Mouse (Mus musculus): Measurements from ENCODE around the gene Dynll1. TPM values are rescaled to one million over a fixed set of nuclear protein-coding genes. Genes with fewer than 3 reads are reported as not detected.
"Not testable (repeated sequence)": the region's sequence is repeated elsewhere in the genome, so short reads cannot be mapped to it uniquely, and the experiment has no call there.

Gene Dynll1
- polyA plus RNA-seq, 1 experiment from 2014 or later: 1,201 TPM

DNA sequence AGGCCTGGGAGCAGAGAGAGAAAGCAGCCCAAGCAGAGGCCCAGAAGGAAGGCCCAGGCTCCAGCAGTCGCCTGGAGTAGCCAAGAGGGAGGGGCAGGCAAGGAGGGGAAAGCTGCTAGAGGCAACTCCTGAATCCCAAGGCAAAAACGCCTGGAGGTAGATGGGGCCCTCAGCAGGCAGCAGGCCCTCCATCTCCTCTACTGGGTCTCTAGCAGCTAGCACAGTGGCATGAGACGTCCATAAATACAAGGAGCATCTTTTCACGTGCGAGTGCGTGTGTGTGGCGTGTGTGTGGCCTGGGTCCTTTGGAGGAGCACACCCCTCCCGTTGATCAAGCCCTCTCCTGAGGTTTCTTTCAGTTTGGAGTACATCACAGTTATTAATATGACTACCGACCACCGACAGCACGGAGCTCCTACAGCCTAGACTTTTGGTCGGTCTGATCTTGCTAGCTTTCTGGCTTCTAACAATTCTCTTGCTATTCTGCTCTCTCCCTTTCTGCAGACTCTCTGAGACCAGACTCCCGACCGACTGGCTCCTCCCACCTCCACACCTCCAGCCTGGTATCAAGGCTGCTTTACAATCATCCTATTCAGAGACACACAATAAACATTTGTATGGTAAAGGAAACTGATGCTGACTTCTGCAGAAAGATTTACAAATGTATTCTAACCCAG, 16.3 kb upstream of the Dynll1 start:
- Histone ChIP-seq H3K9me3 (ENCODE audit: control insufficient read depth, low read length) (no peaks in the 10 kb centered on the region), H3K4me2 (ENCODE audit: low read length) (peak overlapping the region; percentile 22; the same call in 1 of the 2 replicates), H3K4me1 (ENCODE audit: control insufficient read depth, insufficient read depth, low read length) (peaks cover 28% of the 10 kb centered on the region), H3K27me3 (ENCODE audit: control insufficient read depth, insufficient read depth, low read length) (no peaks in the 10 kb centered on the region), H3K36me3 (ENCODE audit: control insufficient read depth, insufficient read depth, low read length) (no peaks in the 10 kb centered on the region), H3K4me3 (replicated peaks; ENCODE audit: low read depth, low read length) (no peak overlapping the region), H3K27ac (replicated peaks; ENCODE audit: low read depth, low read length) (peak overlapping the region; percentile 71), H3K9ac (replicated peaks; ENCODE audit: low read length) (0 out of 2 replicates have a peak overlapping the region, but pooled peaks have one; percentile 37)
- 3% methylated on average over 14 of the region's 14 CpGs for WGBS
- ATAC-seq (ENCODE audit: low FRiP score, low TSS enrichment) (no peak; the same call in 1 of the 2 replicates), DNase-seq (peak; percentile 33)

- Histone ChIP-seq H3K27me3 (ENCODE audit: control insufficient read depth, insufficient read depth, low read length) (no peaks in the 10 kb centered on the region), H3K27ac (replicated peaks; ENCODE audit: low read depth, low read length) (no peak overlapping the region), H3K9ac (replicated peaks; ENCODE audit: low read length) (no peak overlapping the region), H3K4me2 (ENCODE audit: low read length) (no peak overlapping the region), H3K36me3 (ENCODE audit: control insufficient read depth, insufficient read depth, low read length) (no peaks in the 10 kb centered on the region), H3K4me3 (replicated peaks; ENCODE audit: low read depth, low read length) (no peak overlapping the region), H3K4me1 (ENCODE audit: control insufficient read depth, insufficient read depth, low read length) (peaks cover 18% of the 10 kb centered on the region), H3K9me3 (ENCODE audit: control insufficient read depth, low read length) (no peaks in the 10 kb centered on the region)
- no peak for ATAC-seq (ENCODE audit: low FRiP score, low TSS enrichment)
- DNase-seq: no peak
- 34% methylated on average over 5 of the region's 5 CpGs for WGBS
Measured at GRCm38 (mm10) chr5:115313668-115313943, 12.8 kb upstream of the Dynll1 start.

DNA sequence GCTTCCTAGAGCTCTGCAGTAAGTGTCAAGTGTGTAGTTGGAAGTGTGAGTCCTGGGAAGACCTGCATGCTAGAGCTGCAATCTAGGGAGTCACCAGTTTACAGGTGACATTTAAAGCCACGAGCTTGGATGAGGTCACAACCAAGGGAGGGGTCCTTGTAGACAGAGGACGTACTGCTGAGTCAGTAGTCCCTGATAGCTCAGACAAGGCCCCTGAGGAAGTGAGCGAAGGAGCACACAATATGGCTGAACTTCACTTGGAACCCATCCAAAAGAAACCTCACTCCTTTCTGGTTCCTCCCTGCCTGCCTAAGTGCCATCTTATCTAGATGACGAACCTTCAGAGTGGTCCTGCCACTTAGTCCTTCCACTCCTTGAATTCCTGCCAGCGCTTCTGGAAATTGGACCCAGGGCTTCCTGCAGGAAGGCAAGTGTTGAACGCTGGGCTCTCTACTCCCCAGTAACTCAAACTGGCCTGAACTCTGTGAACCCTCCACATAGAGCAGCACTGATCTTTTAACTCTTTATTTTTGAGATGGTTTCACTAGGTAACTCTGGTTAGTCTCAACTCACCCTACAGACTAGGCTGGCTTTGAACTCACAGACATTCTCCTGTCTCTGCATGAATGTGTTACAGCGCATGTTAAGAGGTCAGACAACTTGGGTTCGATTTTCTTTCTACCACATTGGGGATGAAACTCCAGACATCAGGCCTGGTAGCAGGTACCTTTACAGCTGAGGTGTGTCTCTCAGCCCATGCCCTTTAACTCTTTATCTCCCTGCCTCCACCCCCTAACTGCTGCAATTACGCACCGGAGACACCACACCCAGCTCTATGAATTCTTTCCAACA, 12.2 kb upstream of the Dynll1 start:
- no peak overlapping the region for H3K27ac ChIP-seq (replicated peaks; ENCODE audit: low read depth, low read length)
- DNase-seq (no peak), ATAC-seq (ENCODE audit: low FRiP score, low TSS enrichment) (no peak)
- peaks cover 14% of the 10 kb centered on the region for H3K4me1 ChIP-seq (ENCODE audit: control insufficient read depth, insufficient read depth, low read length)
- WGBS: 81% methylated on average over 10 of the region's 10 CpGs
- no peaks in the 10 kb centered on the region for H3K27me3 ChIP-seq (ENCODE audit: control insufficient read depth, insufficient read depth, low read length)
- H3K9me3 ChIP-seq (ENCODE audit: control insufficient read depth, low read length): no peaks in the 10 kb centered on the region
- H3K4me3 ChIP-seq (replicated peaks; ENCODE audit: low read depth, low read length): no peak overlapping the region
- no peak overlapping the region for H3K9ac ChIP-seq (replicated peaks; ENCODE audit: low read length)
- no peak overlapping the region for H3K4me2 ChIP-seq (ENCODE audit: low read length)
- H3K36me3 ChIP-seq (ENCODE audit: control insufficient read depth, insufficient read depth, low read length): no peaks in the 10 kb centered on the region

DNA sequence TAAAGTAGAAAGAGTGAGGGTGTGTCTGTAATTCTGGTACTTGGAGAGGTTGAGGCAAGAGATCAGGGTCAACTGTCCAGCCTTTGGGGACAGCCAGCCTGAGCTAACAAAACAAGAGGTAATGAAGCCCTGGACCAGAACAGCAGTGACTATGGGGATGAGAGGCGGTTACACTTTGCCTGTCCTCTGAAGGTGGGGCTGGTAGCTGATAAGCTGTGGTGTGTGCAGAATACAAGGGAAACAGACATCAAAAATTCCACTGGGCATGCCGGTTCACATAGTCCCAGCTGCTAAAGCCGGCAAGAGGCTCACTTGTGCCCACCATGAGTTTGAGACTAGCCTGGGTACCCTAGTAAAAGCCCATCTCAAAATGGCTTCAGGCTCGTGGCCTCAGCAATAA, 11.6 kb upstream of the Dynll1 start:
- WGBS: 84% methylated on average over 4 of the region's 4 CpGs
- H3K27ac ChIP-seq (replicated peaks; ENCODE audit: low read depth, low read length): no peak overlapping the region
- H3K4me1 ChIP-seq (ENCODE audit: control insufficient read depth, insufficient read depth, low read length): peaks cover 9% of the 10 kb centered on the region
- H3K4me3 ChIP-seq (replicated peaks; ENCODE audit: low read depth, low read length): no peak overlapping the region
- ATAC-seq (ENCODE audit: low FRiP score, low TSS enrichment): no peak
- no peaks in the 10 kb centered on the region for H3K9me3 ChIP-seq (ENCODE audit: control insufficient read depth, low read length)
- DNase-seq: no peak
- H3K9ac ChIP-seq (replicated peaks; ENCODE audit: low read length): no peak overlapping the region
- H3K27me3 ChIP-seq (ENCODE audit: control insufficient read depth, insufficient read depth, low read length): no peaks in the 10 kb centered on the region
- H3K36me3 ChIP-seq (ENCODE audit: control insufficient read depth, insufficient read depth, low read length): no peaks in the 10 kb centered on the region
- no peak overlapping the region for H3K4me2 ChIP-seq (ENCODE audit: low read length)

- DNase-seq; H3K27me3 ChIP-seq (ENCODE audit: control insufficient read depth, insufficient read depth, low read length); H3K9ac ChIP-seq (replicated peaks; ENCODE audit: low read length); H3K9me3 ChIP-seq (ENCODE audit: control insufficient read depth, low read length); H3K27ac ChIP-seq (replicated peaks; ENCODE audit: low read depth, low read length); H3K4me3 ChIP-seq (replicated peaks; ENCODE audit: low read depth, low read length); ATAC-seq (ENCODE audit: low FRiP score, low TSS enrichment): not testable (repeated sequence)
- Histone ChIP-seq H3K4me2 (ENCODE audit: low read length) (peak overlapping the region; percentile 87), H3K36me3 (ENCODE audit: control insufficient read depth, insufficient read depth, low read length) (peaks cover 20% of the 10 kb centered on the region), H3K4me1 (ENCODE audit: control insufficient read depth, insufficient read depth, low read length) (peaks cover 19% of the 10 kb centered on the region)
- WGBS: 79% methylated on average over 4 of the region's 7 CpGs
Measured at GRCm38 (mm10) chr5:115302190-115302589, 1.4 kb upstream of the Dynll1 start.

GRCm38 (mm10) chr5:115301615-115302014, 816 bp upstream of the Dynll1 start:
- peaks cover 25% of the 10 kb centered on the region for H3K36me3 ChIP-seq (ENCODE audit: control insufficient read depth, insufficient read depth, low read length)
- no peak for ATAC-seq (ENCODE audit: low FRiP score, low TSS enrichment)
- peaks cover 4% of the 10 kb centered on the region; the same call in 1 of the 2 replicates for H3K27me3 ChIP-seq (ENCODE audit: control insufficient read depth, insufficient read depth, low read length)
- H3K4me2 ChIP-seq (ENCODE audit: low read length): peak overlapping the region; percentile 87
- peak overlapping the region; percentile 80 for H3K4me3 ChIP-seq (replicated peaks; ENCODE audit: low read depth, low read length)
- H3K9ac ChIP-seq (replicated peaks; ENCODE audit: low read length): peak overlapping the region; percentile 85; the same call in 1 of the 2 replicates
- H3K27ac ChIP-seq (replicated peaks; ENCODE audit: low read depth, low read length): peak overlapping the region; percentile 89; the same call in 1 of the 2 replicates
- WGBS: 31% methylated on average over 13 of the region's 13 CpGs
- H3K4me1 ChIP-seq (ENCODE audit: control insufficient read depth, insufficient read depth, low read length): peaks cover 19% of the 10 kb centered on the region
- no peak for DNase-seq
- H3K9me3 ChIP-seq (ENCODE audit: control insufficient read depth, low read length): no peaks in the 10 kb centered on the region

- under 1% methylated on average over 46 of the region's 46 CpGs for WGBS
Measured at GRCm38 (mm10) chr5:115300035-115300744, 609 bp downstream of the Dynll1 start.

DNA sequence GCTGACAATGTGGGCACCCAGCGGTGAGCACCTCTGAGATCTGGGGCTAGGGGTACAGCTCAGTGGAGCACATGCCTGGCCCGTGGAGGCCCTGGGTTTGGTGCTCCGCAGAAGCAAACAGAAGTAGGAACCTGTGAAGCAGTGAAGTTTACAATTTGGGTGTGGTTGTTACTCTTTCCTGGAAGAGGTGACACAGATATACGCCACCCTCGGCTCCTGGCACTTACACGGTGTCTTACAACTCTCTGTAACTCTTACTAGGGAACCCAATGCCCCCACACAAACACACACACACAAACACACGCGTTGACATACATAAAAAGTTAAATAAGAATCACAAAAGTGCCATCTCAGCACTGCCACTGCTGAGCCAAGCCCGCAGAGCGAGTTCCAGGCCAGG, 4.5 kb downstream of the Dynll1 start:
- Histone ChIP-seq H3K36me3 (ENCODE audit: control insufficient read depth, insufficient read depth, low read length) (peaks cover 64% of the 10 kb centered on the region), H3K27me3 (ENCODE audit: control insufficient read depth, insufficient read depth, low read length) (no peaks in the 10 kb centered on the region), H3K4me3 (replicated peaks; ENCODE audit: low read depth, low read length) (no peak overlapping the region), H3K9ac (replicated peaks; ENCODE audit: low read length) (no peak overlapping the region), H3K9me3 (ENCODE audit: control insufficient read depth, low read length) (no peaks in the 10 kb centered on the region), H3K27ac (replicated peaks; ENCODE audit: low read depth, low read length) (no peak overlapping the region), H3K4me1 (ENCODE audit: control insufficient read depth, insufficient read depth, low read length) (peaks cover 14% of the 10 kb centered on the region), H3K4me2 (ENCODE audit: low read length) (no peak overlapping the region)
- WGBS: 90% methylated on average over 10 of the region's 10 CpGs
- ATAC-seq (ENCODE audit: low FRiP score, low TSS enrichment): no peak
- no peak for DNase-seq

More at GRCm38 (mm10) chr5:115300035-115300744, 609 bp downstream of the Dynll1 start:
- DNase-seq: peak; percentile 86
- H3K4me1 ChIP-seq (ENCODE audit: control insufficient read depth, insufficient read depth, low read length): peaks cover 19% of the 10 kb centered on the region
- H3K4me2 ChIP-seq (ENCODE audit: low read length): peak overlapping the region; percentile 87
- peaks cover 4% of the 10 kb centered on the region; the same call in 1 of the 2 replicates for H3K27me3 ChIP-seq (ENCODE audit: control insufficient read depth, insufficient read depth, low read length)
- peak; percentile 49 for ATAC-seq (ENCODE audit: low FRiP score, low TSS enrichment)
- H3K4me3 ChIP-seq (replicated peaks; ENCODE audit: low read depth, low read length): peak overlapping the region; percentile 80
- peak overlapping the region; percentile 89 for H3K27ac ChIP-seq (replicated peaks; ENCODE audit: low read depth, low read length)
- peak overlapping the region; percentile 85 for H3K9ac ChIP-seq (replicated peaks; ENCODE audit: low read length)
- no peaks in the 10 kb centered on the region for H3K9me3 ChIP-seq (ENCODE audit: control insufficient read depth, low read length)
- peaks cover 40% of the 10 kb centered on the region for H3K36me3 ChIP-seq (ENCODE audit: control insufficient read depth, insufficient read depth, low read length)

Data from midbrain, embryonic 14.5 days (tissue).